Mouse (Mus musculus): Measurements from ENCODE around the gene Gm7030. TPM values are rescaled to one million over a fixed set of nuclear protein-coding genes. Genes with fewer than 3 reads are reported as not detected.
"Not testable (repeated sequence)": the region's sequence is repeated elsewhere in the genome, so short reads cannot be mapped to it uniquely, and the experiment has no call there.

The Gm7030 gene
- total RNA-seq (2021): not detected
- long read RNA-seq, experiment 1: 0 reads
- long read RNA-seq, experiment 2: 0 reads

DNA sequence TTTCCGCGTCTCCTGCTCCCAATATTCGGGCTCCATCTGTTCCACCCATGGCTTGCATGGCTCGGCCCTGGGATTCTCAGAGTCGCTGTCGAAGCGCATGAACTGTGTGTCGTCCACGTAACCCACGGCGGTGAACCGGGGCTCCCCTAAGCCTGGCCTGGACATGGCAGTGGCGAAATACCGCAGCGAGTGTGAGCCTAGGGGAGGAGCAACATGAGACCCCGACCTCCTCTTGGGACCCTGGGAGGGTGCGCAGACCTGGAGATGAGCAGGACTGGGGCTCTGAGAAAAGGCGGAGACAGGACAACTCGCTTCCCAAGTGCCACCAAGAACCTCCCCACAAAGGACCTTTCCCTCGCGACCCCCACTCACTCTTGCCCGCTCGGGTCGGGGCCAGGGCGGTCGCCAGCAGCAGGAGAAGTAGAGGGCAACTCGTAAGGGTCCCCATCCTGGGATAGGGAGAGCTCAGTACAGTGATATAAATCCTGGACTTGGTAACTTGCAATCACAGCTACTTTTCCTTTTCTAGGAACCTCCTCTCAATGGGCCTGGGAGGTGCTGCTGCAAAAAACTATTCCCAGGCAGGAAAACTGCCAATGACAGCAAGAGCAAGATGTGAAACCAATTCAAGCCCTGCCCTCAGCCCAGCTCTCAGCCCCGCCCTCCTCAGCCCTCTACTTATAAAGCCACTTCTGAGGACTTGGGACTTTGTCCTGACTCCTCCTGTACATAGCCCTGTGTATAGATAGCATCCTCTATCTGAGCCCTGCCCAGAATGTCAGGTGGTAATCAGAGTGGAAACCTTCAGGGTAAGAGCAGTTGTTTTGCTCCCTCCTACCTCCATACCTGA, at the start of gene Gm7030:
Gm7030 (minus strand) TSS at position 458 of the 850 bp plus-strand sequence.
- H3K27ac ChIP-seq; intact Hi-C loops (cut with DNase I); DNase-seq (ENCODE audit: extremely low spot score in 1 of 2, low spot score in 2 of 2); H3K4me3 ChIP-seq: not testable (repeated sequence)

DNA sequence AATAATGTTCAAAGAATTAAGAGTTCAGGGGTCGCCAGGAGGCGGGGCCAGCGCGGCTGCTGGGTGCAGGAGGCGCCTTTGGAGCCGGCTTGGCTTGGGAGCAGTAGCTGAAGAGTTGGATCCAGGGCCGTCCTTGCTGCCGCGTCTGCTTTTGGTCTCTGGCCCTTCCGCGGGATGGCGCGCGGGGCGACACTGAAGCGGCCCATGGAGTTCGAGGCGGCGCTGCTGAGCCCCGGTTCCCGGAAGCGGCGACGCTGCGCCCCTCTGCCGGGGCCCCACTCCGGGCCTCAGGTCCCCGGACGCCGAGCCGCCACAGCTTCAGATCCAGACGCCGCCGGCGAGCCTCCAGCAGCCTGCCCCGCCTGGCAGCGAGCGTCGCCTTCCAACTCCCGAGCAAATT, 49.7 kb upstream of the Gm7030 start:
- H3K4me3 ChIP-seq; intact Hi-C loops (cut with DNase I); H3K27ac ChIP-seq; DNase-seq (ENCODE audit: extremely low spot score in 1 of 2, low spot score in 2 of 2): not testable (repeated sequence)

DNA sequence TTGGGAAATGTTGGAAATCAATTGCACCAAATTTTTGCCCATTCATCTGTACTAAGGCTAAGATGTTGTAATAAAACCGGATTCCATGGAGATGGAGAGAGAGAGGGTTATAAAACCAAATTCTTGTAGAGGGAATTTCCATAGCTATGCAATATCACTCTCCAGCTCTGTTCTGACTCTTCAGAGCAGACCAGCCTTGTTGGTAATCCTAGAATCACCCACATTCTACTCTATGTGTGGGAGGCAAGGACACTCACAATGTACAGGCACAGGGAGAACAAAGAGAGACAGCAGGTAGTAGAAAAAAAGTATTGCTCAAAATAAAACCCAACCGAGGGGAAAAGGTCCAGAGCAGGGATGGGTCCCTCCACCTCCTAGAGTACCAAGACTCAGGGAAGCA, 46.9 kb upstream of the Gm7030 start:
- DNase-seq (ENCODE audit: extremely low spot score in 1 of 2, low spot score in 2 of 2); intact Hi-C loops (cut with DNase I); H3K27ac ChIP-seq; H3K4me3 ChIP-seq: not testable (repeated sequence)

DNA sequence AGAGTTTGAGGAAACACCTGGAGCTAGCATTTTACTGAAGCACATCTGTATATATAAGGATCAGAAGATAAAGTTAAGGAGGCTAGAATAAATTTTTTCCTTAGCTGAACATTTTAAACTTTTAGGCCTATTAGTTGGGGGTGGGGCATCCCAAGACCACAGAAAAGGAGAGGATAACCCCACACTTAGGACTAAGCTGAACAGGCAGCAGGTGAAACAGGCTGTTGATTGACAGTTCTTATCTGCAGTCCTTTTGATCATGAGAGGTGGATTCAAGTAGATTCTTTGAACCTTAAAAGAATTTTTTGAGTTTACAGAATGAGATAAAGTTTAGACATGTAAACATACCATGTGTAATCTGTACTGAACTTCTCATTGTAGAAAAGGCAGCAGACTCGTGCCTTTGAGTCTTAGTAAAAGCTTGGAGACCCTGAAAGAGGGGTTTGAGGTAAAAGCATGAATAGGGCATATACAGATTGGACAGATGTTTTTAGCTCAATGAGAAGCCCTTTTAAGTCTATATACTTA, 41.1 kb upstream of the Gm7030 start:
- Histone ChIP-seq H3K4me3 (no peak overlapping the region), H3K27ac (no peak overlapping the region)
- TF ChIP-seq CTCF (IDR thresholded peaks at IDR 0.05): no peak
- DNase-seq (ENCODE audit: extremely low spot score in 1 of 2, low spot score in 2 of 2): no peak
- intact Hi-C loops (cut with DNase I): no loop called here

DNA sequence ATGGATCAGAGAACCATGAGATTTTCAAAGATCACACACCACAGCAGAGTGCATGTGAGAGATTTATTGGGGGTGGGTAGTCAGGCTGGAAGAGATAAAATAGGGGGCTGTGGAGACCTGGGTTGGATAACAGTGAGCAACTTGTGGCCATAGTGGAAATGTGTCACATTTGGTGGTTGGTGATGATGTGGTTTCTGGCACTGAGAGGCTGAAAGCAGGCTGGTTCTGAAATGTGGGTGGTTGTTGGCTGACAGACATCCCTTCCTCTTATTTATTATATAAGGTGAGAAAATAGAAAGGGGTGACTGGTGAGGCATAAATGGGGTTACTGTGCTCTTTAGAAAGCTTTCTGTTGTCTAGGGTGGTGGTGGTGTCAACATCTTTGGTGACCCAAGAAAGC, 40.5 kb upstream of the Gm7030 start:
- no peak for TF ChIP-seq CTCF (IDR thresholded peaks at IDR 0.05)
- Histone ChIP-seq H3K4me3 (no peak overlapping the region), H3K27ac (no peak overlapping the region)
- no peak for DNase-seq (ENCODE audit: extremely low spot score in 1 of 2, low spot score in 2 of 2)
- intact Hi-C loops (cut with DNase I): no loop called here

DNA sequence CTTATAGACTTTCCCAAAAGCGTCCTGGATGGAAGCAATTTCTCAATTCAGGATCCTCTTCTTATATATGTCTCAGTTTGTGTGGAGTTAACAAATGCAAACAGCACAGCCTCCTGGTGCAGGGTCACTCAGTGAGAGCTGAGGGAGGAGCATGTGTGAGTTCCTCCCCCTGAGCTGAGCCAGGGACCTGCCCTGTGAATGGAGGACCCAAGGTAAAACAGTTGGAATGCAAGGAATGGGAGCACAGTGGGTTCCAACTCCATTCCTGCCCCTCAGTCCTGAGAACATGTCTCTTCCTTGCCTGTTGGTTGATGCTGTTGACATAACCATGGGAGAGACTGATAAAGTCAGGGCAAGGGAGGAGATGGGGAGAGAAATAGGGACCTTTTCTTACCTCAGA, 39.9 kb upstream of the Gm7030 start:
- DNase-seq (ENCODE audit: extremely low spot score in 1 of 2, low spot score in 2 of 2); H3K4me3 ChIP-seq; H3K27ac ChIP-seq; intact Hi-C loops (cut with DNase I): not testable (repeated sequence)

DNA sequence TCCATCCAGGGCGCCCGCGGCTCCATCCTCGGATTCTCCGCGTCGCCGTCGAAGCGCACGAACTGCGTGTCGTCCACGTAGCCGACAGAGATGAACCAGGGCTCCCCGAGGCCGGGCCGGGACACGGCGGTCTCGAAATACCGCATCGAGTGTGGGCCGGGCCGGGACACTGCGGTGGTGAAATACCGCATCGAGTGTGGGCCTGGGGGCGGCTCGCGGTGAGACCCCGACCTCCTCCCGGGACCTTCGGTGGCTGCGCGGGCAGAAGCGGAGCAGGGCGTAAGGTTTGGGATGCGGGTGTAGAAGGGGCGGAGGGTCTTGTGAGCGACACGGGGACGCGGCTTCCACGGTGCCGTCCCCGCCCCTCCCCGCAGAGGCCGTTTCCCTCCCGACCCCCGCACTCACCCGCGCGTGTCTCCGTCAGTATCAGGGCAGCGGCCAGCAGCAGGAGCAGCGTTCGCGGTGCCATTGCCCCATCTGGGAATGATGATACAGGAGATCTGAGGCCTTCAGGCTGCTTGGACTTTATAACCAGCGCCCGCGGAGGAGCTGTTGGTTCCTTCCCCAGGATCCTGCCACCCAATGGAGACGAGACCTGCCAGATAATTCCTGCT, 38.9 kb upstream of the Gm7030 start, which contains the start of gene Gm8909:
Gm8909 (minus strand) TSS at position 499 of the 614 bp plus-strand sequence.
- H3K4me3 ChIP-seq: no peak within 1 kb of the TSS
- TF ChIP-seq CTCF (IDR thresholded peaks at IDR 0.05): no peak
- intact Hi-C loops (cut with DNase I): no loop called here

DNA sequence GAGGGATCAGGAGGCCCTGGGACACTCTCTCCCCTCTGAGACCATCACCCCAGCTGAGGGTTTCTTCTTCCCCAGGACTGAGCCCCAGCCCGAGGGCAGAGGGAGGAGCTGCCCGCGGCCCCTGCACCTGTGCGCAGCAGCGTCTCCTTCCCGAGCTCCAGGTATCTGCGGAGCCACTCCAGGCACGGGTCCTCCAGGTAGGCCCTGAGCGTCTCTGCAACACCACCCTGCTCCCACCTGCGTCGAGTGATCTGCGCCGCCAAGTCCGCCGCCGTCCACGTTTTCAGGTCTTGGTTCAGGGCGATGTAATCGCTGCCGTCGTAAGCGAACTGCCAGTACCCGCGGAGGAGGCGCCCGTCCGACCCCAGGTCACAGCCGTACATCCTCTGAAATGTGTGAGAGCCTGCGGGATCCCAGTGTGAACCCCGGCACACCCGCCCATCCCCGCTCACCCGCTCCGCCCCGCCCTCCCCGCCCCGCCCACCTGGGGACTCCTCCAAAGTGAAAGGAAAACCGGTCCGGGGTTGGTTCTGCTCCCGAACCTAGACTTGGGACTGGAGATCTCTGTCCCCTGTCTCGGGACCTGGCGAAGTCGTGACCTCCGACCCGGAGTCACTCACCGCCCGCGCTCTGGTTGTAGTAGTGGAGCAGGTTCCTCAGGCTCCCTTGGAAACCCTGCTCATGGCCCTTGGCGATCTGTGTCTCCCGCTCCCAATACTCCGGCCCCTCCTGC, 38.2 kb upstream of the Gm7030 start:
- DNase-seq (ENCODE audit: extremely low spot score in 1 of 2, low spot score in 2 of 2): no peak
- TF ChIP-seq CTCF (IDR thresholded peaks at IDR 0.05): no peak
- H3K27ac ChIP-seq: no peak overlapping the region
- intact Hi-C loops (cut with DNase I): no loop called here
- no peak overlapping the region for H3K4me3 ChIP-seq

More for the DNA sequence above, 38.9 kb upstream of the Gm7030 start, which contains the start of gene Gm8909:
- DNase-seq (ENCODE audit: extremely low spot score in 1 of 2, low spot score in 2 of 2): no peak
- no peak within 1 kb of the TSS for H3K27ac ChIP-seq

DNA sequence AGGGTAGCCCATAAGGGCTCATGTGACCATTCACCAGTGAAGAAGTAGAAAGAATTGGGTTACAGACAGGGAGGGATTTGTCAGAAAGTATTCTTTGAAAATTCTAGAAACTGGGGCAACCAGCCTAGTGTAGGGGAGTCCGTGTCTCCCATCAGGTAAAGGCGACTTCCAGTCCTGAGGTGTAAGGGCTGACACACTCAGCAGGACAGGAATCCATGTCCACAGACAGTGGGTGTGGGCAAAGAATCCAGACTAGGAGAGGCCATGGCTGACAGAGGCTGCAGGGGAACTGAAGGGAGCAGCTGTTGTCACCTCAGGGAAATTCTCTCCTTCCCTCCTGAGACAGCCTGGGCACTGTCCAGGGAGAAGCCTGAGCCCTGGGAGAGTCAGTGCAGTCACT, 37.7 kb upstream of the Gm7030 start:
- intact Hi-C loops (cut with DNase I); H3K27ac ChIP-seq; DNase-seq (ENCODE audit: extremely low spot score in 1 of 2, low spot score in 2 of 2); H3K4me3 ChIP-seq: not testable (repeated sequence)

DNA sequence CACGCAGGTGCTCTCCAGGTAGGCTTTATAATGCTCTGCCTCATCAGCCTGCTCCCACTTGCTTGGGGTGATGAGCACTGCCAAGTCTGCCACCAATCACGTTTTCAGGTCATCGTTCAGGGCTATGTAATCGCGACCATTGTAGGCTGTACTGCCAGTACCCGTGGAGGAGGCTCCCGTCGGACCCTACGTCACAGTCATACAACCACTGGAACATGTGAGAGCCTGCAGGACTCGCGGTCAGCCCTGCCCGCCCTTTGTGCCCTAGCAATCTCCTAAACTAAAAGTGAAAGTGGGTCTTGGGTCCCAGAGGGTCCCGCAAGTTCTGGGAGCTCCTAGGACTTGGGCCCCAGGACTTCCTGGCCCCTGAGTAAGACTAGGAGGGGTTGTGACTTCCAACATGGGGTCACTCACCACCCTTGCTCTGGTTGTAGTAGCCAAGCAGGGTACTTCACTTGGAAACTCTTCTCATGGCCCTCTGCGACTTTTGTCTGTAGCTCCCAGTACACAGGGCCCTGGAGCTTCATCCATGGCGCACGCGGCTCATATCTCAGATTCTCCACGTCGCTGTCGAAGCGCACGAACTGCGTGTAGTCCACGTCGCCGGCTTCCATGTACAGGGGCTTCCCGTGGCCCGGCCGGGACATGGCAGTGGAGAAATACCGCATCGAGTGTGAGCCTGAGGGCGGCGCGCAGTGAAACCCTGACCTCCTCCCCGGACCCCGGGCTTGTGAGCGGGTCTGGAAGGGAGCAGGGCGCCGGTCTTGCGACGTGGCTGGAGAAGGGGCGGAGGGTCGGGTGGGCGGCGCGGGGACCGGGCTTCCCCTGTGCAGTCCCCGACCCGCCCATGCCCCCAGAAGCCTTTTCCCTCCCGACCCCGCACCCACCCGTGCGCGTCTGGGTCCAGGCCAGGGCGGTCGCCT, 32.2 kb upstream of the Gm7030 start:
- TF ChIP-seq CTCF (IDR thresholded peaks at IDR 0.05): no peak
- Histone ChIP-seq H3K27ac (no peak overlapping the region), H3K4me3 (no peak overlapping the region)
- intact Hi-C loops (cut with DNase I): no loop called here
- no peak for DNase-seq (ENCODE audit: extremely low spot score in 1 of 2, low spot score in 2 of 2)

DNA sequence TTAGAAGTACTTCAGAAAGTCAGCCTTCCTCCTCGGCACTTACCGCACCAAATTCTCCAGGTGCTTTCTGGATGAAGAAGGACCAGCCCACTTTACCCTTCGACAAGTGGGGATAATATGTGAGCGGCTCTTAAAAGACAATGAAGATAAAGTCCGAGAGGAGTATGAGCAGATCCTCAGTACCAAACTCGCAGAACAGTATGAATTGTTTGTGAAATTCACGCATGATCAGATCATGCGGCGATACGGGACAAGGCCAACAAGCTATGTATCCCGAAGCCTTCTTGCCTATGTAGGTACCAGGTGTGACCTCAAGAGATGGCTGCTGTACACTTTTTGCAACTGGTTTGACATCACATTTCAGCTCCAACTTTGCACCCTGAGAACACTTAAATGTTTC, 29.0 kb upstream of the Gm7030 start:
- intact Hi-C loops (cut with DNase I); H3K4me3 ChIP-seq; H3K27ac ChIP-seq; DNase-seq (ENCODE audit: extremely low spot score in 1 of 2, low spot score in 2 of 2): not testable (repeated sequence)

DNA sequence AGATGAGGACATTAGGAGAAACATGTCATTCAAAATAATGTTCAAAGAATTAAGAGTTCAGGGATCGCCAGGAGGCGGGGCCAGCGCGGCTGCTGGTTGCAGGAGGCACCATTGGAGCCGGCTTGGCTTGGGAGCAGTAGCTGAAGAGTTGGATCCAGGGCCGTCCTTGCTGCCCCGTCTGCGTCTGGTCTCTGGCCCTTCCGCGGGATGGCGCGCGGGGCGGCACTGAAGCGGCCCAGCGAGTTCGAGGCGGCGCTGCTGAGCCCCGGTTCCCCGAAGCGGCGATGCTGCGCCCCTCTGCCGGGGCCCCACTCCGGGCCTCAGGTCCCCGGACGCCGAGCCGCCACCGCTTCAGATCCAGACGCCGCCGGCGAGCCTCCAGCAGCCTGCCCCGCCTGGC, 28.6 kb upstream of the Gm7030 start:
- H3K27ac ChIP-seq; intact Hi-C loops (cut with DNase I); H3K4me3 ChIP-seq; DNase-seq (ENCODE audit: extremely low spot score in 1 of 2, low spot score in 2 of 2): not testable (repeated sequence)
